Comparison of ENCODE assay signal across 8 mouse cellular contexts in genomic region chr17:72781786-72782185, GRCm38 (mm10). TPM values are rescaled to one million over a fixed set of nuclear protein-coding genes. Genes with fewer than 3 reads are reported as not detected.
DNase-seq lines count a peak whose midpoint lies in the region; ATAC-seq and TF ChIP-seq lines count a peak whose summit lies in the region.
"Had no signal": no experiment of that assay in that cellular context is flagged by ENCODE, and none has a peak within 500 bp of the region (broad histone marks: within the 10 kb centered on the region; RNA-seq: fewer than 3 reads in every experiment).

No protein-coding gene starts in this region.

- H3K27ac ChIP-seq in ES-Bruce4 (ENCODE audit: insufficient read depth, low read length) = no peak overlapping the region
- H3K27ac ChIP-seq in layer of hippocampus, adult 2 months = no peak overlapping the region

- TF ChIP-seq CTCF in ES-Bruce4 (IDR thresholded peaks at IDR 0.05; ENCODE audit: low read depth, low read length) = peak; percentile 60
- TF ChIP-seq CTCF in layer of hippocampus, adult 2 months (conservative IDR thresholded peaks at IDR 0.05) = peak; percentile 96

- DNase-seq in adrenal gland, adult (ENCODE audit: inconsistent age in 2 of 2, low spot score in 1 of 2) = peak; percentile 38 to 79
- peak; percentile 76 for DNase-seq in embryo, embryonic 10.5 days (ENCODE audit: low spot score)
- DNase-seq in layer of hippocampus, adult 2 months (ENCODE audit: low spot score in 2 of 2) = peak; percentile 79 to 80
- DNase-seq in lung, postnatal 14 days = peak; percentile 73
- peak; percentile 56 for DNase-seq in retina, postnatal 7 days (ENCODE audit: low read depth, low spot score)

- H3K4me3 ChIP-seq in ES-Bruce4 (ENCODE audit: low read depth, low read length) = no peak overlapping the region
- H3K4me3 ChIP-seq in layer of hippocampus, adult 2 months = no peak overlapping the region
- H3K4me3 ChIP-seq: megakaryocyte, embryonic 14.5 days had no signal

- H3K9me3 ChIP-seq in ES-Bruce4 (replicated peaks; ENCODE audit: control insufficient read depth, insufficient read depth, low read length, poor library complexity, severe bottlenecking) = no peaks in the 10 kb centered on the region
- H3K9me3 ChIP-seq: megakaryocyte, embryonic 14.5 days had no signal

- no peak for TF ChIP-seq POLR2A in ES-Bruce4 (IDR thresholded peaks at IDR 0.05; ENCODE audit: insufficient read depth, low read length)

- no peaks in the 10 kb centered on the region for H3K36me3 ChIP-seq in ES-Bruce4 (ENCODE audit: control insufficient read depth, insufficient read depth, low read length, poor library complexity, severe bottlenecking)

- TF ChIP-seq EP300 in ES-Bruce4 (IDR thresholded peaks at IDR 0.05; ENCODE audit: insufficient read depth, low read depth, low read length) = no peak

- ATAC-seq in granulocyte monocyte progenitor cell, adult 5-6 weeks (replicated peaks; ENCODE audit: poor library complexity, severe bottlenecking) = peak; percentile 97

- no peak overlapping the region for H3K9ac ChIP-seq in ES-Bruce4 (ENCODE audit: low read depth, poor library complexity, severe bottlenecking)

- no peaks in the 10 kb centered on the region for H3K4me1 ChIP-seq in ES-Bruce4 (ENCODE audit: control insufficient read depth, insufficient read depth, low read length)
- H3K4me1 ChIP-seq: megakaryocyte, embryonic 14.5 days had no signal

- no peaks in the 10 kb centered on the region for H3K27me3 ChIP-seq in ES-Bruce4 (ENCODE audit: control insufficient read depth, insufficient read depth, low read length, poor library complexity, severe bottlenecking)

RNA-seq across cellular contexts. Expression of gene Ypel5, which starts 54.5 kb away (rescaled TPM):
- polyA plus RNA-seq in ES-Bruce4 (2011; ENCODE audit: insufficient read depth, insufficient read length, low read depth, missing spikeins) = 30.6 and 34.8 TPM in 2 replicates
- total RNA-seq in granulocyte monocyte progenitor cell, adult 5-6 weeks (2014; fragmentation: Nextera tagmentation) = 18.9 and 26.1 TPM in 2 replicates
- 40.7 and 44.8 TPM in 2 replicates for total RNA-seq in granulocyte monocyte progenitor cell, adult 5-6 weeks (2017)
- 10 to 100 TPM; 89.8 to 91.3 TPM for total RNA-seq in layer of hippocampus, adult 2 months (2021)
